Mouse (Mus musculus): ENCODE measurements around the gene Pdpk1.

Pdpk1 gene

DNA sequence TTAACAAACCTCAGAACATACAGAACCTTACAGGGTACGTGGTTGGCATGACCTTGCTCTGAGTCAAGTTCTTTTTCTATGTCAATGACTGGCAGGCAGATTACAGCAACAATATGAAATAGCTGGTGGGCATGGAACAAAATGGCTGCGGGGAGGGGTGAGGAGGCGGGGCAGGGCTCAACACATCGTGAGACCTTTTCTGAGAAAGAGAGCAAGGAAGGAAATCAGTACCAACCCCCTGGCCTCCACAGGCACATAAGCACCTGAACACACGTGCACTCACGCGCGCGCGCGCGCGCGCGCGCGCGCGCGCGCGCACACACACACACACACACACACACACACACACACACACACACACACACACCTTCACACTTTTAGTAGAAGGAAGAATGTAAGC lies 120.2 kb downstream of the Pdpk1 start:
- DNase-seq, result no peak

DNA sequence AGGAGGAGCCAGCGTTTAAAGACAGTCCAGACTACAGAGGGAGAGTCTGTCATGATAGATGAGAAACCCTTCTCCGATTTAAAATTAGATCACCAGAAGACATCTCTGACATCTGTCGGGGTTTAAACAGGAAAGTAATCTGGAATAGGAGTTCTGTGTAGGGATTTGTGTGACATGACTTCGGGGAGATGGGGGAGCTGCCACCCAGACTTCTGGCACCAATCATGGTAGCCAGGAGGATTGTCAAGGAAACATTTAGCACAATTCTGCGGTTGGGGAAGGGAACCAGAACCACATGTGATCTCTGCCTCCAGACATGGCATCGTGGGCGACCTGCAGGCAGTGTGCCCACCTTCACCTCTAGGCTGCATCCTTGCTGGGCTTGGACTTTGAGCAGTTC lies 121.2 kb downstream of the Pdpk1 start:
- DNase-seq, result no peak

Measured in cerebellum, postnatal 10 days (tissue).